Mouse (Mus musculus) cerebellum, adult 2 months (tissue): ENCODE results near the gene Pibf1.

Experiments
- CTCF ChIP-seq: fragments of 200-500 bp; IDR thresholded peaks from 2 replicates; pipeline ENCODE4 v1.5.1; 2011; ENCODE audit warnings: low read depth, mild to moderate bottlenecking, control low read depth, low read length, moderate library complexity, borderline replicate concordance; ENCODE audit not compliant: insufficient read depth
- POLR2A ChIP-seq: fragments of 200-500 bp; IDR thresholded peaks from 2 replicates; pipeline ENCODE4 v1.6.1; 2011; ENCODE audit warnings: low read length, control low read depth, borderline replicate concordance; ENCODE audit not compliant: insufficient read depth

DNA sequence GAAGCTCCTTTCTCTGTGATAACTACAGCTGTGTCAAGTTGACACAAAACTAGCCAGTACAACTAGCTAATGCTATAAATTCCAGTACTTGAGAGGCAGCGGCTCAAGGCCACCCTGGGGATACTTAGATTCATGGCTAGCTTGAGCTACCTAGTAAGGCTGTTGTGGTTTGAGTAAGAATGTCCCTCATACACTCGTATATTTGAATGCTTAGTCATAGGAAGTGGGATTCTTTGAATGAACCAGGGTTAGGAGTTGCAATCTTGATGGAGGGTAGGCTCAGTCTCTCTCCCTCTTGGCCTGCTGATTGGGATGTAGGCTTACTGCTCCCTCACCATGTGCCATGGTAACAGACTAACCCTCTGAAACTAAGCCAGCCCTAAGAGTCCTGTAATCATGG is 36.1 kb upstream of the Pibf1 start:
- TF ChIP-seq CTCF (no peak), POLR2A (no peak)
